Mouse (Mus musculus): ENCODE measurements around the gene Pard6b.

DNA sequence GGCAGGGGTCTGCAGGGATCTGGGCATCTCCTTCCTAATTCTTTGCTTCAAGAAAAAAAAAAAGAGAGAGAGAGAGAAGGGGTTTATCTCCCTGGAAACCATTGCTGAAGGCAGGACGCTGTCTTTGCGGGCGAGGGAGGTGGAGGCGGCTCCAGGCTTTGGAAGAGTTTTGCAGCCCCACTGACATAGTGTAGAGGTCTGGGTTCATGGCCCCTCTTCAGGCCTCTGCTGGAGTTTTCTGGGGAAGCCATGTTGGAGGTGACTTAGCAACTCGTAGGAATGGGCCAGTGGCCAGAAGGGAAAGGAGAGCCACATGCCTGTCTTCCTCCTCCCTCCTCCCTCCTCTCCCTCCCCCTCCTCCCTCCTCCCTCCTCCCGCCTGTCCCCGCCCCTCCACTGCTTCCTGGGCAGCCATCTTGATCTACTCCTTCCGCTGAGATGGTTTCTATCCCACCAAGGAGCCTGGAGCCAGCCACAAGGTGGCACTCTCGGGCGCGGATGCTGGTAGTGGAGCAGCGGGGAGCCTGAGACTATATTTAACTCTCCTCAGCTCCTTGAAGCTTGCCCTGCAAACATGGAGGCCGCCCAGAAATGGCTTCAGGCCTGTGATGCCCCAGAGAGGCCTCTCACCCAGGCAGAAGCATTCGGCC, 47.5 kb downstream of the Pard6b start:
- TF ChIP-seq CTCF (IDR thresholded peaks at IDR 0.05; ENCODE audit: low read depth, low read length) (no peak), POLR2A (IDR thresholded peaks at IDR 0.05; ENCODE audit: borderline replicate concordance, low read depth, low read length) (no peak)
